Mouse (Mus musculus) B cell, adult 2 months (primary cell): ENCODE results near the gene Ackr4.
A peak's percentile ranks its signal among the peaks of the same experiment; 100 is the strongest.

Experiments used
- DNase-seq, 2 experiments: peaks; one replicate each; pipeline ENCODE4 v3.0.0; 2022

Gene Ackr4

DNA sequence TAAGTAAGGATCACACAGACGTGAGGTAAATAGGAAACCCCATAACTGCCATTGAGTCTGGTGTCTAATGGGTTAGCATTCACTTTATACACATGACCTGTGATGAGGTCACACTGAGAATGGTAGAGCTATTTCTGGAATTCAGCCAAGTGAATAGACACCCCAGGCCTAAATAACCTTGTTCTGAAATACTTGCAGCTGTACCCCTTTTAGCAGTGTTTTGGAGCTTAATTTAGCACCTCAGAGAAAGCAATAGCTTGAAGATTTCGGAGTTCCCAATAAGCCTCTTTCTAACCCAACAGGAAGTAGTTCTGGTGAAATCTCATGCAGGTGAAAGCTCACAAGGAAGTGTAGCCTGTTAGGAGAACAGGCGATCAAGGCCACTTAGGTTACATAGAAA lies at the start of gene Ackr4:
Gene Ackr4 (minus strand): TSS at position 101 of the 400 bp plus-strand sequence.
- DNase-seq, result no peak

DNA sequence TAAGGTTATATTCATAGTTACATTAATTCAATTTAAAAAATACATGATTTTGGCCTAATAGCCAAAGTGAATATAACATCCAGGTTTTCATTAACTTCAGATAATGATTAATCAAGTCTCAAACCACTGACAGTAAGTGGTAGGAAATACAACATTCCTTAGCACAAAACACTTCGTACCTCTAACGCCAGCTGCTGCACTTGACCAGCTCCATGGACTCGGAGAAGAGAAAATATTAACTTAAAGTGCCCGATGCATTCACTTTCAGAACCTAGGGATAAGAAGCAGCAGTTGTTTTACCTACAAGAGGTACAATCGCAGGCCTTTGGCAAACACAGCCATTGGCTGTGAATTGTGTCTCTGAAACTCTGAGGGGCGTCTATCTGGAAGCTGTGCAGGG lies 45.6 kb upstream of the Ackr4 start:
- no peak for DNase-seq

DNA sequence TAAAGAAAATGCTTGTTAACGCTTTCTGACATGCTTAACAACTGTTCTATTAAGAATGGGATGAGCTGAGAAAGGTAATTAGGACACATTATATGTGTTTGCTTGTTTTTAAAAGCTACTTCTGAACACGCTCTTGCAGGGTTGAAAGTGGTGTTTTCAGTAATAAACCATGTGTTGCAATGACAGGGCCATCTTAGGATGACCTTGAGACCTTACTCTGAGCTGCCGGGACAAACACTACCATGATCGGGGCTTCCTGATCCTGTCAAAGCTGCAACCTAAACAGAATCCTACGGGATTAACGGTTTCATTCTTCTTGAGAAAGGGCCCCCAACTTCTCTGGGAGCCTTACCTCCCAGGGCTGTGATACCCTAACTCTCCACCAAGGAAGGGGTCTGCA lies 44.9 kb upstream of the Ackr4 start:
- DNase-seq, result no peak

DNA sequence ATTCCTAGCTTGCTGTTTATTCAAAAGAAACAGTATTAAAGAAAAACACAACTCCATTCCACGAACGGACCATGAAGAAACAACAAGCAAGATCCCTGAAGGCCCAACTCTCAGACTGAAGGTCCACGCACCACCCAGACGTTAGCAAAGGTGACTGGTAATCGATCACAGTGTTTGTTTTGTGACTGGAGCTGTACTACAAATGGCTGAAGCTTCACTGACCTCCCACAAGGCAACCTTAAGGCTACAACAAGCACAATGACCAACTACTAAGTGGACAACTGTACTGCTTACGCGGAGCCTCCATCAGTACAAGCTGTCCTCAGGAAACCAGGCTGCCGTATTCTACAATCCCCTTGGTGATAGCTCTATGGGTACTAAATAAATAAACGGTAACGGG lies 43.3 kb upstream of the Ackr4 start:
- no peak for DNase-seq

DNA sequence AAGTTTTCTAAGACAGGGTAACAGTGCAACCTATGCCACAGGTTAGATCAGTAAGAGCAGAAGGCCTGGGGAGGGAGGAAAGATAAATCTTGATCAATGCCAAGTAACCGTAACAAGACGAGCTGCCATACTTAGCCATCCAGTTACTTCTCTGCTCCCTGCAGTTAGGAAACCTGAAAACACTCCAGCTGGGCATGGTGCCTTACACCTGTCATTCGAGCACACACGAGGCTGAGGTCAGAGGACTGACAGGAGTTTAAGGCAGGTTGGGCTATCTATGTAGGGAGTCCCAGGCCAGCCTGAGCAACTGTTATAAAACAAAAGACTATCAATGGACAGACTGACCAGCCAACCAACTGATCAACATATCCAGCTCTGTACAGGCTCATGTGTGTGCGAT lies 39.2 kb upstream of the Ackr4 start:
- DNase-seq, result no peak

DNA sequence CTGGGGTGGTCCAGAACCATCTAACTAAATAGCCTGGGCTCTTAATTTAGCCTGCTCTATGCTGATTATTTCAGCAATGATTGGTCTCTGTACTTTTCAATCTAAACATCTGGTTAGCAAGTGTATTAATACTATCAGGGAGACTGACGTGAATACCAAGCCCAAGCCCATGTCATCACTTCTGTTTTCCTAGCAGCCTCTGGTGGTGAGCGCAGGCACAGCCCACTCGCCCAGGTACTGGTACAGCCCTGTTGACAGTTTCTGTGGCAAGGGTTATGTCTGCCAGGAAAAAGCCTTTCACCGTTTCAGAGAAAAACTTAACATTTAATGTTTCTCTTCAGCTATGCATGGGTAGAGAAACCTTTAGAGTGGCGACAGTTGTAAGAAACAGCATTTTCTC lies 37.5 kb upstream of the Ackr4 start:
- DNase-seq, result no peak

DNA sequence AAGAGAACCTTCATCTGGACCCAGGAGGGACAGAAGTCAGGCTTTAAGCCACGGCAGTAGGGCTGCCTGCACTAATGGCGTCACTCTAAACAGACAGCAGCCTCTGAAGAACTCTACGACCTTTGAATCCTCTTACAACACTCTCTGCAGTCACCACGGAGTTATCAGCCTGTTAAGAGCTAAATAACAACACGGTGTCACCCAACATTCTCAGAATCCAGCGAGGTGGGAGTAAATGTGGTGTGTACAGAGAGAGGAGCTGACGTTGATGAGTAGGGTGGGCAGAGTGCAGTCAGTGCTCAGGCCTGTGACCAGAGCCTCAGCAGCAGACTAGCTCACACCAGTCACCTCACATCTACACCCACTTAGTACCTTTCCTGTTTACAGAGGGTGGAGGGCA lies 34.4 kb upstream of the Ackr4 start:
- DNase-seq, result no peak

DNA sequence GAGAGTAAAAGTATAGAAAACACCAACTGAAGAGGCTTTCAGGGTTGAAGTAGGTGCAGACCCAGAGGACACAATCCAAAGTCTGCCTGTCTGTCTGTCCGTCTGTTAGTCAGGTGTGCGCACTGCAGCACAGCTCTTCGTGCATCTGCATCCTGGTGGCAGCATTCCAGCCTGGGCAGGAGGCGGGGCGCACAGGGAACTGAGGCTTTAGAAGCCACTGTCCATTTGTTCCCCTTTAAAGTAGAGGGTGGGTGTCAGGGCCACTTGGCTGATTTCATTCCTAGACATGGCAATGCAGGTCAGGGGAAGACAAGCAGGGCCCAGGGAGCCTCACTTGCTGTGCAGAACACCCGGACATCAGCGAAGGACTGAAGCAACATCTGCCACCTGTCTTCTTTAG lies 30.6 kb upstream of the Ackr4 start:
- no peak for DNase-seq

DNA sequence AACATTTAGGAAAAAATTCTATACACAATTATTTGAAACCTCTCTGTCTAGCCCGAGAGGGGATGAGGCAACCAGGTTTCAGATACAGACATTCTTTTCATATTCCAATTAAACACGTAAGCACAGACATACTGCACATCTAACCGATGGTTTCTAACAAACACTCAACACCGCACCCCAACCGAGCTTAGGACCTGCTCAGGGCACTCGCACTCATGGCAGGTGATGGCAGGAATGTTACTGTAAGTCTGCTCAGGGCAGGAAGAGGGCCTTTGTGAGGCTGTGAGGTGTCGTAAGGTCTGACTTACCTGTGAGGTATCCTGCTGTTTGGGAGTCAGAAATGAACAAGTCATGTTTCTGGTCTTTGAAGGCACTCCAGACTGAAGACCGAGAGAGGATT lies 29.8 kb upstream of the Ackr4 start:
- DNase-seq, result no peak

DNA sequence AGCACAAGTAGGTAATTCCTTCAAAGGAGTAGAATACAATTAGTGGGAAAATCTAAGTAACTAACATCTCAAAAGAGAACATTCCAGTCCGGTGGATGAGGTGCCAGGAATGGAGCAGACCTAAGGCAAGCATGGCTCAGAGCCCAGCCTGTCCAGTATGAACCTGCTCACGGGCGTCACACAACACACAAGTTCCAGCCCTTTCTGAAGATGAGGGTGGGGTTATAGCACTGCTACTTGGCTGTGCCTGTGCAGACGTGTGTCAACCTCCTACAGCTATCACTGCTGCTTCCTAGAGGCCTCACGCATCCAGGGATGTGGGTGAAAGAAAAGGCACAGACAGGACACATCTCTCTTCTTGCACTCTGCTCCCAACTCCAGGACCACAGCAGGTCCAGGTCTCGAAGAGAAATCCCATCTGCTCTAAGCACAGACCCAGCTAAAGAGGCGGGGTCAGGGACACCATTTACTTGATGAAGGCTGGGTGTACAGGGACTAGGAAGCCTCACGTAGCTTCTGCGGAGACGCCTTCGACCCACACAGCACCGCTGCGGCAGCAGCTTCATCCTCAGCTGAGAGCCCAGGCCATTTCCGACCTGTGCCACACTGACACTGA lies 28.5 kb upstream of the Ackr4 start:
- DNase-seq, result no peak

DNA sequence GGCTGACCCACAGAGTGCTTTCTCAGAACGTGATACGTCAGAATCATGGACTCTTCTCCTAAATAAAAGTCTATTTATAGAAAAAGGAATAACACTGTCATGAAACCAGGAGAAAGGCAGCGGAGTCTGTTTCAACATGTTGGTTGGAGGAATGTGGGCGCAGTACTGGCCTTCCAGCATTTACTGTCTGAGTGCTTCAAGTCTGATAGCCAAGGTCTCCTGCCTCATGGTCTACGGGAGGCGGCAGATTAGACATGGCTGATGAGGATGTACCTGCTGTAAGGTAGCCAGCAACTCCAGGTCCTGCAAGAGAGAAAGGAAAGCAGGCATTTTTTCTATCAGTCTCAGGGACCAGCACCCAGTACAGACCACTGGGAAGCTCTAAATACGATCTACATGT lies 25.4 kb upstream of the Ackr4 start:
- no peak for DNase-seq

DNA sequence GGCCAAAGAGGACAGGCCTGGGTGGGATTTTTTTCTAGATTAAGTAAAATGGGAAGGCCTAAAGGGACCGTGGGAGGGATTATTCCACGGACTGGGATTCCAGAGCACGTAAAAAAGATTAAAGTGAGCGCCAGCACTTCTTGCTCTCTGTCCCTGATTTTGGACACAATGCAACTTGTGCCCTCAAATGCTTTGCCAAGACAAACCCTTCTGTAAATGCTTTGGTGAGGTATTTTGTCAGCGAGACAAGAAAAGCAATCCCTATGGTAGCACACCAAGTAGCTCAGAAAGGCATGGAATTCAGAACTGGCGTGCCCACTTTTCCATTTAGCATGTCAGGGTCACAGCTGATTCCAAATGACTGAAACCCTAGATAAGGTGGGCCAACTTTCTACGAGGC lies 22.2 kb upstream of the Ackr4 start:
- no peak for DNase-seq

DNA sequence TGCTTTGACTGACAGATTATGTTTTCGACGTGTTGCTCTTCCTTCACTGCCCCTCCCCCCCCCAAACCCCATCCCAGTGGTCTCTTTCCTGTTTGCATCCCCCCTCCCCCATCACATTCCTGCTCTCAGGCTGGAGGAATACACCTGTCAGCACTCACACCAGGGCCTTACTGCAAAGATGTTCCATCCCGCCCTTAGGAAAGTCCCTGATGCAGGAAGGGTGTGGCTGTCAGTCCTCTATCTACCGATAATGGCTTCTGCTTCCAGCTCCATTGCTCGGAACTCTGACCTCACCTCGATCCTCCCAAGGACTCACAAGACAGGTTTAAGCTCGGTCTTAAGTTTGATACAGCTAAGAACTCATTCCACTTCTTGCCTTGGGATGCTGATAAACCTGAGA lies 19.9 kb upstream of the Ackr4 start:
- no peak for DNase-seq

DNA sequence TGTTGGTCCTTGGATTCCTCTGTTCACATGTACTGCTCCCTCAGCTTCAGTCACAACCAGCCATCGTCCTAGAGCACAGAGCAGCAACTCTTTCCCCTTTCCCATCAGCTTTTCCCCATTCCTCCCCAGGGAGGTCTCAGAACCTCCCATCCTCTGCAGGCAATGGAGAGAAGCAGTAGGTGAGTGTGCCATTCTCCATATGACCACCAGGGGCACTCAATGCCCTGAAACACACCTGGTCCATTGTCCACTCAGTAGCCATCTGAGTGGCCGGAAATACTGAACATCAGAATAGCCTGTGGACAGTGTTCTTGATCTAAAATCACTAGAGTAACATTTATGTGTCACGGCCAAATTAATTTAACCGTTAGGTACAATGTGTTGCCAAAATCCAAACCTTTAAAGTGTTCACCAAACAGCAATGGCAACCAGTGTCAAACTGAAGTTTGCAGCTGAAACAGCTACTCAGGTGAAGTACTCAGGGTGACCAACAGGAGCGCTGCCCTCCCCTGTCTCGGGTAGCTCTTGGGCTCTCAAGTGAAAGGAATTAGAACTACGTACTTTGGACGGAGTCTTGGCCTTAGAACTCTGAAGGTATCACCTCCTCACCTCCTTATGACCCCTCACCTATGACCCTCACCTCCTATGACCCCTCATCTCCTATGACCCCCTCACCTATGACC lies 17.7 kb upstream of the Ackr4 start:
- peak; percentile 15 to 19 for DNase-seq

DNA sequence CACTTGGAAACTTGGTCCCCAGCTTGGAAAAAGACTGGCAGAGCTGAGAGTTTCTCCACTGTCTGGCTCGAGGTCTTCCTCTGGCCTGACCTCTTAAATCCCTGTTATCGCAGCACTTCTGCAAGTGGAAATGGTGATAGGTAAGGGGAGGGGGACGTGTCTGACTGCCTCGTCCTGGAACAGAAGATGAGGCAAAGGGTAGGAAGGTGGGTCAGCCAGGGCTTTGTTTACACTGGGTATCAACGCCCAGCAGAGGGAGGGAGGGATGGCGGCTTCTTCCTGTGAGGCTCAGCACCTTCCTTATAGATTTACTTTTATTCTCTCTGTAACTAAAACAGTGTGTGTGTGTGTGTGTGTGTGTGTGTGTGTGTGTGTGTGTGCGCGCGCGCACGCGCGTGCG lies 16.1 kb upstream of the Ackr4 start:
- DNase-seq, result no peak

DNA sequence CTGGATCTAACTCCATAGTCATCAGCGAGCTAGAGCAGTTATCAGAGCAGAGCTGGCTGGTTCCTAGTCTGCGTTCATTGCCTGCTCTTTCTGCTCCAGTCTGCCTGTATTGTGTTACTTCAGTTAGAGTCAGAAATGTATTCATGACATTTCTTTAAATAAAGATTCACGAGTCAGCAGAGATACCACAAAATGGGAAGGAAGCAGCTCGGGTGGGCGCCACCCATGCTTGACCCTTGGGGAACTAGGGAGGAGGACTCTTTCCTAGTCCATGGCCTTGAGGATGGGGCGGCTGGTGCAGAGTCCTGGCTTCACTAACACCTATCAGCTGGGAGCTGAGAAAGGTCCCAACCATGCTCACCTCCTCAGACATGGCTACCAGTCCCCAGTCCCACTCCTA lies 13.6 kb upstream of the Ackr4 start:
- no peak for DNase-seq

DNA sequence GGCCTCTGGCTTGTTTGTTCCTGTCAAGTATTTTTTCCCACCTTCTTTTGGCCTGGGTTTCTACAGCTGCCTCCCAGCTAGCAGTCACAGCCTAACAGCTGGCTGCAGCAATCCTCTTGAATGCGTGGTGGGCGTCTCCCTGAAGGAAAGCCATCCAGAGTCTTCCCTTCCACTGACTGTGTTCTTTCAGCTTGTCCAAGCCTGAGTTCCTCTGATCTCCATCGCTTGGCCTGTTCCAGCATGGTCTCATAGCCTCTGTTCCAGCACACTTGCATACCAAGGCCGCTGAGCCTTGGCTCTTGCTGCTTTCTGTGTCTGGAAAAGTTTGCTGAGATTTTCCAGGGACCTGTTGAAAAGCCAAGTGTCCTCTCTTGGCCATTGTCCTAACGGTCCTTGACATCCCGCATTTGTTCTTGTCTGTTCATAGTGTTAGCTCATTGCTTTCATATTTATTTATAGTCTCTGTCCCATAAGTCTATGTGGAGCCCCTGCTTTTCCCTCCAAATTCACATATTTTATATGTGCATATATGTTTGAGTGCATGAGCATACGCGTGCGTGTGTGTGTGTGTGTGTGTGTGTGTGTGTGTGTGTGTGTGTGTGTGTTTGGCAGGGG lies 3.5 kb upstream of the Ackr4 start:
- DNase-seq, result no peak

DNA sequence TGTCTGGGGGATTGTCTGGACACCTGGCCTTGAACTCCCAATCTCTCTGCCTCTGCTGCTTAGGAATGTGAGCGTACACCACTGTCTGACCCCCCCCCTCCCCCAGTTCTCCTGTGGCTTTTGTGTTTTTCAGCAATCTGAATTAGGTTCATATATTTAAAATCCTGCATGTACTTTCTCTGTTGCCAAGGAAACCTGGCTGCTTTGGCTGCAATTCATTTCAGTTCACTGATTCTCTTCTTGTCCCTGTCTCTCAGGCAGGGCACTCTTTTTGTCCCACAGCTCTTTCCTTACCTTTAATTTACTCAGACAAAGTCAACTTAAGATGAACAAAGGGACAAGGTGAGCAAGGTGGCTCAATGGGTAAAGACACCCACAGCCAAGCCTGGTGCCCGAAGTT lies 1.4 kb upstream of the Ackr4 start:
- DNase-seq, result no peak

DNA sequence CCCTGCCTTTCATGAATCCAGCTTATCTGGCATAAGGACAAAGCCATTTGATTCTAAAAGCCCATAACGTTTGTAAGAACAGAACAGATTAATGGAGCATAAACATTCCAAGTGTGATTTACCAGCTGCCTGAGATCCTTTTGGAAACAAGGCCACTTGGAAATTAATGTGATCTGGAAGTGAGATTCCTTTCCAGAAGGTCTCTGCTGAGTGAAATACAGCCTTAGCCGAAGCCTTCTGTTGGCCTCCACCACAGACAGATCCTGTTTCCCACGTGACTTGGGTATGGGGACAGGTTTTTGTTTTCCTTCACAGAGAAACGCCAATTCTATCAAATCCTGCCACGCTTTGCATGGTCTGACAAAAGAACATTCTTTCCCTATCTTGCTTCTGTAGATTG lies 3.1 kb downstream of the Ackr4 start:
- DNase-seq, result no peak

DNA sequence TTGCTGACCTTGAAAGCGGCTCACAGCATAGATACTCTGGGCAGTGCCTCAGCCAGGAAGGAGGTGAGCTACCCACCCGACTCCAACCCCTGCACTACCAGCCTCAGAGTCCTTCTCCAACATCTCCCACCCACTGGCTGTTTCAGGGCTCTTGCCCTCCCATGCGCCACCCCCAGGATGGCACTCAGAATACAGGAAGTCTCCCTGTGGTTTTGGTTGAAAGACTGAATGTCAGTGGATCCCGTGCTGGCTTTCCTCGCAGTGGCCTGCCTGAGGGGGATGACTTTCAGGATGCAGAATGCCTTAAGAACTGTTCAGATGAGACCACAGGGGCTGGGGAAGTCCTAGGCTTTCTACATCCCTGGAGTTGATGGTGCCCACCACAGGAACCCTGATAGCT lies 3.6 kb downstream of the Ackr4 start:
- no peak for DNase-seq

DNA sequence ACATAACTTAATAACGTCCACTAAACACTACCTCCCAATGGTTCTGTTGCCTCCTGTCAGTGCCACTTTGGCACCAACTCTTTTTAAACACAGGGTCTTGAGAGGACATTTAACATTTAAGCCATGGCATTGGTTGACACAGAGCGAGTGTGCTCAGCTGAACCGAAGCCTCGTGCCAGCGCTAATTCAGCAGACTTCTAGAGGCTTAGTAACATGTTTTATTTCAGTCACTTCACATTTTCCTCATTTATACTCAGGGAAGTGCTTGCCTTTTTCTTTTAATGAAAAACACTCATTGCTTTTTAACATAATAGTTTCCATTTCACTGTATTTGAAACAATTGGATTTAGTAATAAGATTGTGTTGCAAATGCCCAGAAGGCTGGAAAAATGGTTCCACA lies 17.6 kb downstream of the Ackr4 start:
- no peak for DNase-seq

DNA sequence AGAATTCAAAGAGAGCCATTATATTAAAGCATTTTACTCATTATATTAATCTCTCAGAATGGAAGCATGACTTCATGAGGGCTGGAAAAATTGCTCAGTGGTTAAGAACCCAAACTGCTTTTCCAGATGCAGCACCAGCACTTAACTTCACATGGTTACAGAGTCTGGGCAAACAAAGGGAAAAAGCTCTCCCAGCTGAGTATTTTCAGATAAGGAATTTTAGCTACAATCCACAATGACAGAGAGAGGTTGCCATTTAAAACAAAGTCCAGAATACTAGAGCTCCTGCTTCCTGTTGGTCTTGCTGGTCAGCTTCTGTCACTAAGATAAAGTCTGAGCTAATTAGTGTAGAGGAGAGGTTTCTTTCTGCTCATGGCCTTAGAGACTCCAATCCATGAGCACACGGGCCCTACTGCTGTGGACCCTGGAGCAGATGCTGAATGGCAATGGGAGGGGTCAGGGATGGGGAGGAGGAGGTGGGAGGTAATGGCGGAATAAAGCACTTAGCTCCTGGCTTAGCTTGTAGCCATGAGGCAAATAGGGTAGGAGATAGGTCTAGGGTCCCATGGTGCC lies 18.1 kb downstream of the Ackr4 start:
- DNase-seq, result no peak

DNA sequence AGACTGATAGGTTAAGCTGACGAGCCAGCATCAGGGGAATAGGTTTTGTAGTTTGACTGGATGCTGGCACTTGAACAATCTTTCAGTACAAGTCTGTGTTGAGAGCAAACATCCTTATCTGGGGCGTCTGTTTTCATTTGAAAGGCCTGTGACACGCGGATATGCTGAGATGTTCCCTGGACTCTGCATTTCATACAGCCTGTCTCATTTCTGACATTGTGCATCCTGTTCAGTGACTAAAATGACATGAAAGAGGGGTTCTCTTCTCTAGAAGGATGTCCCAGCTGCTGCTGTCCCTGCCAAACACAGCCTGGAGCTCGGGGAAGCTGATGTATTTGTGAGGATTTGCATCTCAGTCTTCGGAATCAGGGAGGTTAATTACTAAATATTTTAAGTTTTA lies 19.3 kb downstream of the Ackr4 start:
- DNase-seq, result no peak

DNA sequence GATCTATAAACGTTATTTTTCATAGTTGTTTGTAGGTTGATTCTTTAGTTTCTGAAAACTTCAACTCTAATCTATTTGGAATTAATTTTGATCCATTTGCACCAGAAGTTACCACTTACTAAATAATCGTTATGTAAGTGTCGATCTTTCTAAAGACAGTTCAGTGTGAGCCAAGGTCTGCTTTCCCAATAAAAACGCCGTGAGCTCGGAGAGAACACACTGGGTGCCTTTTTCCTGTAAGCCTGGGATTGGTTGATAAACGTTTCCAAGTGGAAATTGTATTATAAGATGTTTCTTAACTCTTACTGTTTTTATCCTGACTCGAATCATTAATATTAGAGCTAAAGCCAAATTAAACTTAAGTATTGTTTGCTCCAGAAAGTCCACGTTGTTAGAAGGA lies 19.8 kb downstream of the Ackr4 start:
- no peak for DNase-seq

DNA sequence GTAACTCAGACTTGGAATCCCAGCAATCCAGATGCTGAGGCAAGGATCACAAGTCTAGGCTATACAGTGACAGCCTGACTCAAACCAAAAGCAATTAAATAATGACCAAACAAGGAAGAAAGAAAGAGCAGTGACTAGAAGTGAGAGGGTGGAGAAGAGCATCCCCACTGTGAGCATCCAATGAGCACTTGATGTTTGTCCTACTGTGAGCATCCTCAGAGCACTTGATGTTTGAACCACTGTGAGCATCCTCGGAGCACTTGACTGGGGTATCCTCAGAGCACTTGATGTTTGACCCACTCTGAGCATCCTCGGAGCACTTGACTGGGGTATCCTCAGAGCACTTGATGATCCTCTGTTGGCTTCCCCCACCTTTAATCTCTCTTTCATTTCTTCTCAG lies 21.7 kb downstream of the Ackr4 start:
- no peak for DNase-seq
